Comparison of ENCODE assay signal across 8 mouse cellular contexts in the genomic region with DNA sequence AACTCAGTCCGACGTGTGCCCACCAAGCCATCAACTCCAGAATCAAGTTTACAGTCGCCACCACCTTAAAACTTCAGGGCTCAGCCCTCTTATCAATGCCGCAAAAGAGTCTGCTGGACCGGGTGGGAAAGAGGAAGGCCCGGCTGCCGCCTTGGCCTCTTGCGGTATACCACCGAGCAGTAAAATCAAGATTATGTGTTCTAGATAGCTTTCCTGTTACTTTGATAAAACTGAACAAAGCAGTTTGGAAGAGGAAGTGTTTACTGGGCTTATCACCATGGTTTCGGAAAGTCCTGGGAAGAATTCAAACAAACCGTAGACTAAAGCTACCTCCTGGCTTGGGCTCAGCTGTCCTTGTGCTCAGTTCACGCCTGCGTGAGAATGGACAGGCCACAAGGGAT. TPM values are rescaled to one million over a fixed set of nuclear protein-coding genes. Genes with fewer than 3 reads are reported as not detected.
DNase-seq lines count a peak whose midpoint lies in the region; ATAC-seq lines count a peak whose summit lies in the region.

No protein-coding gene starts in this region.

- no peaks in the 10 kb centered on the region for H3K9me3 ChIP-seq in neural tube, embryonic 11.5 days (ENCODE audit: control insufficient read depth, low read length)
- H3K9me3 ChIP-seq in embryonic facial prominence, embryonic 10.5 days: no peaks in the 10 kb centered on the region
- no peaks in the 10 kb centered on the region for H3K9me3 ChIP-seq in hindbrain, embryonic 14.5 days (ENCODE audit: control insufficient read depth, low read length)
- H3K9me3 ChIP-seq in midbrain, embryonic 11.5 days (ENCODE audit: control insufficient read depth, low read length): no peaks in the 10 kb centered on the region

- peak overlapping the region; percentile 68 for H3K4me2 ChIP-seq in neural tube, embryonic 11.5 days (ENCODE audit: low read depth)
- peak overlapping the region; percentile 76 for H3K4me2 ChIP-seq in hindbrain, embryonic 14.5 days (replicated peaks)
- peak overlapping the region; percentile 54 for H3K4me2 ChIP-seq in midbrain, embryonic 11.5 days

- H3K4me1 ChIP-seq in neural tube, embryonic 11.5 days (ENCODE audit: control insufficient read depth, insufficient read depth, low read length): peaks cover 16% of the 10 kb centered on the region
- peaks cover 26% of the 10 kb centered on the region for H3K4me1 ChIP-seq in embryonic facial prominence, embryonic 10.5 days
- peaks cover 26% of the 10 kb centered on the region for H3K4me1 ChIP-seq in hindbrain, embryonic 14.5 days (replicated peaks; ENCODE audit: control insufficient read depth, insufficient read depth, low read length)
- peaks cover 23% of the 10 kb centered on the region for H3K4me1 ChIP-seq in midbrain, embryonic 11.5 days (ENCODE audit: control insufficient read depth, insufficient read depth, low read length)

- H3K27ac ChIP-seq in neural tube, embryonic 11.5 days (ENCODE audit: low read depth, low read length): 0 out of 2 replicates have a peak overlapping the region, but pooled peaks have one; percentile 7
- peak overlapping the region; percentile 84 for H3K27ac ChIP-seq in embryonic facial prominence, embryonic 10.5 days (replicated peaks)
- peak overlapping the region; percentile 72 for H3K27ac ChIP-seq in hindbrain, embryonic 14.5 days
- 0 out of 2 replicates have a peak overlapping the region, but pooled peaks have one; percentile 51 for H3K27ac ChIP-seq in midbrain, embryonic 11.5 days (ENCODE audit: low read depth, low read length)

- DNase-seq in neural tube, embryonic 11.5 days (ENCODE audit: low spot score): no peak
- DNase-seq in neural tube, embryonic 10.5 days (ENCODE audit: extremely low spot score, low spot score): no peak
- DNase-seq in embryonic facial prominence, embryonic 10.5 days (ENCODE audit: low spot score): no peak
- DNase-seq in hindbrain, embryonic 14.5 days (ENCODE audit: low spot score): peak; percentile 29
- DNase-seq in midbrain, embryonic 11.5 days (ENCODE audit: low spot score, missing footprints): no peak
- DNase-seq in left cerebral cortex, adult 11 months (ENCODE audit: low spot score): no peak
- no peak for DNase-seq in urinary bladder, postnatal 4 days (ENCODE audit: low spot score in 2 of 2)
- DNase-seq in urinary bladder, adult 2 months (ENCODE audit: low spot score): no peak

- no peak for ATAC-seq in neural tube, embryonic 11.5 days (ENCODE audit: insufficient read depth, low FRiP score, low TSS enrichment)
- no peak for ATAC-seq in hindbrain, embryonic 14.5 days (ENCODE audit: low FRiP score)
- no peak for ATAC-seq in midbrain, embryonic 11.5 days (ENCODE audit: low FRiP score)

- under 1% methylated on average over 13 of the region's 13 CpGs for WGBS in neural tube, embryonic 11.5 days
- 2% methylated on average over 13 of the region's 13 CpGs for WGBS in embryonic facial prominence, embryonic 10.5 days
- WGBS in hindbrain, embryonic 14.5 days: 2% methylated on average over 13 of the region's 13 CpGs
- under 1% methylated on average over 13 of the region's 13 CpGs for whole genome bisulfite sequencing in midbrain, embryonic 11.5 days

- peak overlapping the region; percentile 56 for H3K4me3 ChIP-seq in neural tube, embryonic 11.5 days (ENCODE audit: low read depth, low read length)
- peak overlapping the region; percentile 74 for H3K4me3 ChIP-seq in embryonic facial prominence, embryonic 10.5 days
- peak overlapping the region; percentile 60 for H3K4me3 ChIP-seq in hindbrain, embryonic 14.5 days (replicated peaks; ENCODE audit: low read length)
- peak overlapping the region; percentile 51 for H3K4me3 ChIP-seq in midbrain, embryonic 11.5 days (ENCODE audit: low read depth, low read length)

- peak overlapping the region; percentile 67 for H3K9ac ChIP-seq in neural tube, embryonic 11.5 days (ENCODE audit: low read length)
- H3K9ac ChIP-seq in hindbrain, embryonic 14.5 days: peak overlapping the region; percentile 63
- peak overlapping the region; percentile 64 for H3K9ac ChIP-seq in midbrain, embryonic 11.5 days (ENCODE audit: low read length)

- no peaks in the 10 kb centered on the region for H3K36me3 ChIP-seq in neural tube, embryonic 11.5 days (ENCODE audit: control insufficient read depth, insufficient read depth, low read length)
- no peaks in the 10 kb centered on the region for H3K36me3 ChIP-seq in embryonic facial prominence, embryonic 10.5 days (replicated peaks)
- H3K36me3 ChIP-seq in hindbrain, embryonic 14.5 days (replicated peaks; ENCODE audit: control insufficient read depth, insufficient read depth): no peaks in the 10 kb centered on the region
- H3K36me3 ChIP-seq in midbrain, embryonic 11.5 days (ENCODE audit: control insufficient read depth, insufficient read depth, low read length): no peaks in the 10 kb centered on the region

- H3K27me3 ChIP-seq in neural tube, embryonic 11.5 days (ENCODE audit: control insufficient read depth, insufficient read depth, low read length): no peaks in the 10 kb centered on the region
- no peaks in the 10 kb centered on the region for H3K27me3 ChIP-seq in embryonic facial prominence, embryonic 10.5 days (replicated peaks; ENCODE audit: low read depth, poor library complexity, severe bottlenecking)
- no peaks in the 10 kb centered on the region for H3K27me3 ChIP-seq in hindbrain, embryonic 14.5 days (ENCODE audit: control insufficient read depth, insufficient read depth, low read length)
- no peaks in the 10 kb centered on the region for H3K27me3 ChIP-seq in midbrain, embryonic 11.5 days (ENCODE audit: control insufficient read depth, insufficient read depth, low read length)

RNA-seq across cellular contexts. Expression of gene Zbtb5, which starts 0.8 kb away (rescaled TPM):
- 43.6 and 46.1 TPM in 2 replicates for polyA plus RNA-seq in neural tube, embryonic 11.5 days (2014; fragmentation: Nextera tagmentation; extraction: Ambion mirVana)
- polyA plus RNA-seq in embryonic facial prominence, embryonic 10.5 days (2016; fragmentation: Nextera tagmentation; extraction: Ambion mirVana): 37.8 and 40.0 TPM in 2 replicates
- polyA plus RNA-seq in hindbrain, embryonic 14.5 days (2014; fragmentation: Nextera tagmentation; extraction: Ambion mirVana): 45.7 and 48.7 TPM in 2 replicates
- 41.2 and 44.7 TPM in 2 replicates for polyA plus RNA-seq in midbrain, embryonic 11.5 days (2014; fragmentation: Nextera tagmentation; extraction: Ambion mirVana)
- 8.5 and 8.6 TPM in 2 replicates for polyA plus RNA-seq in urinary bladder, adult 2 months (2012; rRNA removed)

RNA-seq across cellular contexts. Expression of gene Polr1e, which starts 5.4 kb away (rescaled TPM):
- polyA plus RNA-seq in neural tube, embryonic 11.5 days (2014; fragmentation: Nextera tagmentation; extraction: Ambion mirVana): 51.6 and 56.7 TPM in 2 replicates
- 59.8 and 72.3 TPM in 2 replicates for polyA plus RNA-seq in embryonic facial prominence, embryonic 10.5 days (2016; fragmentation: Nextera tagmentation; extraction: Ambion mirVana)
- 32.0 and 37.2 TPM in 2 replicates for polyA plus RNA-seq in hindbrain, embryonic 14.5 days (2014; fragmentation: Nextera tagmentation; extraction: Ambion mirVana)
- polyA plus RNA-seq in midbrain, embryonic 11.5 days (2014; fragmentation: Nextera tagmentation; extraction: Ambion mirVana): 51.6 and 56.3 TPM in 2 replicates
- 14.1 and 17.2 TPM in 2 replicates for polyA plus RNA-seq in urinary bladder, adult 2 months (2012; rRNA removed)

RNA-seq across cellular contexts. Expression of gene Grhpr, which starts 31.8 kb away (rescaled TPM):
- 44.7 and 45.7 TPM in 2 replicates for polyA plus RNA-seq in neural tube, embryonic 11.5 days (2014; fragmentation: Nextera tagmentation; extraction: Ambion mirVana)
- 57.8 and 69.1 TPM in 2 replicates for polyA plus RNA-seq in embryonic facial prominence, embryonic 10.5 days (2016; fragmentation: Nextera tagmentation; extraction: Ambion mirVana)
- polyA plus RNA-seq in hindbrain, embryonic 14.5 days (2014; fragmentation: Nextera tagmentation; extraction: Ambion mirVana): 27.0 and 28.5 TPM in 2 replicates
- polyA plus RNA-seq in midbrain, embryonic 11.5 days (2014; fragmentation: Nextera tagmentation; extraction: Ambion mirVana): 37.4 and 38.2 TPM in 2 replicates
- polyA plus RNA-seq in urinary bladder, adult 2 months (2012; rRNA removed): 34.9 and 38.4 TPM in 2 replicates

Comparison
In these comparisons a context has a peak if more than half of its experiments do, and no peak if none do; other contexts are left out.
1. H3K27ac ChIP-seq: peak in every context shown above with its lines; median percentile 84 in embryonic facial prominence, embryonic 10.5 days; 72 in hindbrain, embryonic 14.5 days; 51 in midbrain, embryonic 11.5 days; 7 in neural tube, embryonic 11.5 days.